Mouse (Mus musculus): Measurements from ENCODE around the gene 4930453N24Rik. TPM values are rescaled to one million over a fixed set of nuclear protein-coding genes. Genes with fewer than 3 reads are reported as not detected.

4930453N24Rik gene
- polyA plus RNA-seq, 1 experiment from 2014 or later = 18.9 TPM

DNA sequence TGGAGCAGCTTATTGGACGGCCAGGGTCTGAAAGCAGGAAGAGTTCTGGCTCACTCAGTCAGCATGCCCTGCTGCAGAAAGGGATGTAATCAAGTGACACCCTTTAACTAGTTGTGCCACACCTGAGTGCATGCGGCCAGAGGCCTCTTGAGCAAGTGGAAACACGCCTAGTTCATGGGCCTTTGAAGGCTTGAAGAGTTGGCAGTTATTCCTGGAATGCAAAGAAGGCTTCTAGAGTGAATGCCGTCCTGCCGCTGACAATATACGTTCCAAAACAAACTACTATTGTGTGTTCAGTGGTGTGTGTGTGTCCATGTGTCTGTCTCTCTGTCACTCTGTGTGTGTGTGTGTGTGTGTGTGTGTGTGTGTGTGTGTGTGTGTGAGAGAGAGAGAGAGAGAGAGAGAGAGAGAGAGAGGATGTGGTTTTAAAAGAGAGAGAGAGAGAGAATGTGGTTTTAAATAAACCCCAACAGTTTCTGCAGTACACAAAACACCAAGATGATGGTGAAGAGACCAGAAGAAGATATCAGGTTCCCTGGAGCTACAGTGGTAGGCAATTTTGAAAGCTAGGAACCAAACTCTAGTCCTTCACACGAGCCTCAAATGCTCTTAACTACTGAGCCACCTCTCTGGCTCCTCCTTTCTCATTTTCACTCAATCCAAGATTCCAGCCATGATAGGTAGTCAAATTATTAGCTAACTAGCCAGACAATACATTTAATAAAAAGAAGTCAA is 13.1 kb downstream of the 4930453N24Rik start:
- Histone ChIP-seq H3K4me3 (no peak overlapping the region), H3K9me3 (no peaks in the 10 kb centered on the region), H3K4me1 (no peaks in the 10 kb centered on the region), H3K36me3 (peaks cover 8% of the 10 kb centered on the region), H3K27ac (no peak overlapping the region), H3K27me3 (ENCODE audit: insufficient read depth, poor library complexity, severe bottlenecking) (no peaks in the 10 kb centered on the region)
- 84% methylated on average over 7 of the region's 7 CpGs for WGBS
- no peak for DNase-seq (ENCODE audit: low spot score)

- WGBS = 81% methylated on average over 6 of the region's 6 CpGs
- DNase-seq (ENCODE audit: low spot score) = no peak
- Histone ChIP-seq H3K4me1 (no peaks in the 10 kb centered on the region), H3K4me3 (no peak overlapping the region), H3K9me3 (no peaks in the 10 kb centered on the region), H3K36me3 (no peaks in the 10 kb centered on the region), H3K27me3 (ENCODE audit: insufficient read depth, poor library complexity, severe bottlenecking) (no peaks in the 10 kb centered on the region), H3K27ac (no peak overlapping the region)
Measured at GRCm38 (mm10) chr16:64756321-64756720, 14.6 kb downstream of the 4930453N24Rik start.

GRCm38 (mm10) chr16:64754743-64755139 is 16.2 kb downstream of the 4930453N24Rik start:
- Histone ChIP-seq H3K27me3 (ENCODE audit: insufficient read depth, poor library complexity, severe bottlenecking) (no peaks in the 10 kb centered on the region), H3K27ac (no peak overlapping the region), H3K4me3 (no peak overlapping the region), H3K4me1 (no peaks in the 10 kb centered on the region), H3K36me3 (no peaks in the 10 kb centered on the region), H3K9me3 (no peaks in the 10 kb centered on the region)
- WGBS = 39% methylated on average over 3 of the region's 3 CpGs
- DNase-seq (ENCODE audit: low spot score) = no peak

- H3K27ac ChIP-seq = no peak overlapping the region
- no peaks in the 10 kb centered on the region for H3K27me3 ChIP-seq (ENCODE audit: insufficient read depth, poor library complexity, severe bottlenecking)
- H3K4me1 ChIP-seq = no peaks in the 10 kb centered on the region
- H3K4me3 ChIP-seq = no peak overlapping the region
- no peaks in the 10 kb centered on the region for H3K36me3 ChIP-seq
- 50% methylated on average over 3 of the region's 3 CpGs for WGBS
- no peaks in the 10 kb centered on the region for H3K9me3 ChIP-seq
- no peak for DNase-seq (ENCODE audit: low spot score)
Measured at GRCm38 (mm10) chr16:64753990-64754742, 16.8 kb downstream of the 4930453N24Rik start.

DNA sequence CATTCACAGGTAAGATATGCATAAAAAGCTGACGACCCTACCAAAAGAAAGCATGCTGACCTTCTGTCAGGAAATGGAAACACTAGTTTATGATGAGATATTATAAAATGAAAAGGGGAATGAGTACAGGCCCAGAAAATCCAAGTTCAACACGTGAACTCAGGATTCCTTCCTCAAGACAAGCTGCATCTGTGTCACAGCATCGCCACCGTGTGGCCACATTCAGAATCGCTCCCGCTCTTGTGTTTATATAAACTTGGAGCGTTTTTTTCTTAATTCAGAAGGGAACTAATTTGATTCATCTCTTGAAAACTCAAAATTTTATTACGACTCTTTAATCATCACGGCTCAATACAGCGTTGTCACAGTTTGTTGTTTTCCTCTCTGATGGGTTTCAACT is 22.7 kb downstream of the 4930453N24Rik start:
- no peak overlapping the region for H3K27ac ChIP-seq

GRCm38 (mm10) chr16:64745089-64745488 is 25.9 kb downstream of the 4930453N24Rik start:
- no peak overlapping the region for H3K4me3 ChIP-seq

More for the DNA sequence above, 22.7 kb downstream of the 4930453N24Rik start:
- no peaks in the 10 kb centered on the region for H3K9me3 ChIP-seq
- no peaks in the 10 kb centered on the region for H3K27me3 ChIP-seq (ENCODE audit: insufficient read depth, poor library complexity, severe bottlenecking)
- H3K4me3 ChIP-seq = no peak overlapping the region
- H3K36me3 ChIP-seq = no peaks in the 10 kb centered on the region
- DNase-seq (ENCODE audit: low spot score) = no peak
- no peaks in the 10 kb centered on the region for H3K4me1 ChIP-seq
- 9% methylated on average over 10 of the region's 10 CpGs for WGBS

GRCm38 (mm10) chr16:64737289-64737688 is 33.7 kb downstream of the 4930453N24Rik start:
- Histone ChIP-seq H3K27me3 (ENCODE audit: insufficient read depth, poor library complexity, severe bottlenecking) (no peaks in the 10 kb centered on the region), H3K9me3 (no peaks in the 10 kb centered on the region), H3K4me3 (no peak overlapping the region), H3K36me3 (no peaks in the 10 kb centered on the region), H3K27ac (no peak overlapping the region), H3K4me1 (no peaks in the 10 kb centered on the region)
- DNase-seq (ENCODE audit: low spot score) = no peak
- 80% methylated on average over 5 of the region's 5 CpGs for WGBS

More at GRCm38 (mm10) chr16:64745089-64745488, 25.9 kb downstream of the 4930453N24Rik start:
- no peaks in the 10 kb centered on the region for H3K27me3 ChIP-seq (ENCODE audit: insufficient read depth, poor library complexity, severe bottlenecking)
- DNase-seq (ENCODE audit: low spot score) = no peak
- WGBS = 76% methylated on average over 4 of the region's 4 CpGs
- no peaks in the 10 kb centered on the region for H3K9me3 ChIP-seq
- no peaks in the 10 kb centered on the region for H3K4me1 ChIP-seq
- H3K27ac ChIP-seq = no peak overlapping the region
- H3K36me3 ChIP-seq = no peaks in the 10 kb centered on the region

GRCm38 (mm10) chr16:64723273-64724057 is 47.5 kb downstream of the 4930453N24Rik start:
- DNase-seq (ENCODE audit: low spot score) = peak; percentile 87
- Histone ChIP-seq H3K36me3 (no peaks in the 10 kb centered on the region), H3K27ac (no peak overlapping the region), H3K27me3 (ENCODE audit: insufficient read depth, poor library complexity, severe bottlenecking) (no peaks in the 10 kb centered on the region), H3K4me1 (0 out of 2 replicates have a peak, but pooled peaks cover 2% of the 10 kb centered on the region), H3K4me3 (no peak overlapping the region), H3K9me3 (no peaks in the 10 kb centered on the region)
- WGBS = 44% methylated on average over 4 of the region's 4 CpGs

DNA sequence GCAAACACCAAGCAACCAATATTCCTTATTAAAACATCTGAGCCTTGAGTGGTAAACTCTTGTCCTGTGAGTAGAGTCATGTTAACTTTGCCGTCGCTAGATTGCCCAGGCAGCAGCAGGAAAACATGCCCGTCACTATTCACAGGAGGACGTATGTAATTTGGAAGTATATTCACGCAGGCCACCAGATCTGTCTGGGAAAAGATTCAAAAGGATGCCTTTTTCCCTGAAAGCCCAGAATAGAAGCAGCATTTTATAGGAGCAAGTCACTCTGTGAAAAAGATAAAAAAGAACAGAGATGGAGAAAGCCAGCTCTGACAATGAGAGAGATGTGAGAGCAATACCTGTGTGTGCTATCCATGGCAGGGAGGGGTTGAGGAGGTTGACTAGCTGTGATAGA is 49.4 kb downstream of the 4930453N24Rik start:
- Histone ChIP-seq H3K9me3 (no peaks in the 10 kb centered on the region), H3K4me3 (no peak overlapping the region), H3K36me3 (no peaks in the 10 kb centered on the region), H3K4me1 (0 out of 2 replicates have a peak, but pooled peaks cover 2% of the 10 kb centered on the region), H3K27me3 (ENCODE audit: insufficient read depth, poor library complexity, severe bottlenecking) (no peaks in the 10 kb centered on the region), H3K27ac (no peak overlapping the region)
- WGBS = 82% methylated on average over 5 of the region's 5 CpGs
- DNase-seq (ENCODE audit: low spot score) = no peak

DNA sequence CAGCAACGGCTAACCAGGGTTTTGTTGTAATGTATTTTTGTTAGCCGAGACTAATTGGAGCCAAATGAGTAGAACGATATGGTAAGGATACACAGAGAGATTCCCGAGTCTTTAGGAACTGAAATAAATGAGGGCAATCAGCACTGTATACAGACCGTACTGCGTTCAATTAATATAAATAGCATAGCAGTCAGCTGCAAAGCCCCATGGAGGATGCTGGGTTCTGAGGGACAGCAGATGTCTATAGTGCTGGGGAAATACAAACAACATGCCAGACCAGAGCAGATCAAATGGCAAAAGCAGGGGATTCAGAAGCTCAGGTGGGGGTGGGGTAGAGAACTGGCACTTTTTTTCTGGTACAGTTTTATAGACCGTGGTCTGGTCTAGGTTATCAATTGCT is 51.9 kb downstream of the 4930453N24Rik start:
- 0 out of 2 replicates have a peak, but pooled peaks cover 2% of the 10 kb centered on the region for H3K4me1 ChIP-seq
- WGBS = 83% methylated on average over 7 of the region's 7 CpGs
- no peak for DNase-seq (ENCODE audit: low spot score)
- H3K27ac ChIP-seq = no peak overlapping the region
- no peaks in the 10 kb centered on the region for H3K27me3 ChIP-seq (ENCODE audit: insufficient read depth, poor library complexity, severe bottlenecking)
- no peaks in the 10 kb centered on the region for H3K9me3 ChIP-seq
- no peaks in the 10 kb centered on the region for H3K36me3 ChIP-seq
- no peak overlapping the region for H3K4me3 ChIP-seq

DNA sequence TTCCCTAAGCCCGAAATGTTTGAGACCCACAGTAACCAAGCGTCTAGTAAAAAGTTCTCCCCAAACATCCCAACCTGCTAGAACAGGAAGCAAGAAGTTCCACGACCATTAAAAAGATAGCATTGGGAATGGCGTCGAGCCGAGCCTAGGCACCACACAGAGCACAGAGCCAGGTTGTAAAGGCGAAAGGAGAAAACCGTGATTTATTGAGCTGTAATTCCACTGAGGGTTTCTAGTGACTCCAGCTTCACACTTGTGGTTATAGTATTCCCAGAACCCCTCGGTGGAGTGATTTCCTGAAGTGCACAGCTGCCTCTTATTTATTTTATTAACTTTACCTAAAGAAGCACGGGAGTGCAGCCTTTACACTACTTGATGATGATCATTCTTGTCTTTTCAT is 53.1 kb downstream of the 4930453N24Rik start:
- H3K27ac ChIP-seq = no peak overlapping the region
- no peaks in the 10 kb centered on the region for H3K4me1 ChIP-seq
- WGBS = 80% methylated on average over 10 of the region's 10 CpGs
- H3K27me3 ChIP-seq (ENCODE audit: insufficient read depth, poor library complexity, severe bottlenecking) = no peaks in the 10 kb centered on the region
- no peak overlapping the region for H3K4me3 ChIP-seq
- DNase-seq (ENCODE audit: low spot score) = no peak
- no peaks in the 10 kb centered on the region for H3K36me3 ChIP-seq
- no peaks in the 10 kb centered on the region for H3K9me3 ChIP-seq

DNA sequence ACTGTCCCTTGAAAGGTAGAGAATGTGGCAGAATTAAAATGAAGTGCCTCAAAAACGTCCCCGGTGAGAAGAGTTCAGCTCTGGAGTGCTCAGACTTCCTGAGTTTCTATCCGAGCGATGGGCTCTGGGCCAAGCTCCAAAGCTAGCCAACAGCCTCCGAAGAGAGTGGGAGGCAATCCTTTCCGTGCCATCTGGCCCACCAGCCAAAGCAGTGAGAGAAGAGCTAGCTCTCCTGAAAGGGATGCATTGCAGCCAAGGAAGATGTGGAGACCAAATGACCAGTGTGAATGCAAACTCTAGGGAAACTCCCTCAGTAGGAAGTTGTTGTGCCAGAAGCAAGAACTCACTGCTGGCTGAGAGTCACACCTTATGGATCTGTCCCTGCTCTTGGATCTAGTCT is 59.1 kb downstream of the 4930453N24Rik start:
- Histone ChIP-seq H3K36me3 (no peaks in the 10 kb centered on the region), H3K27me3 (ENCODE audit: insufficient read depth, poor library complexity, severe bottlenecking) (no peaks in the 10 kb centered on the region), H3K4me3 (no peak overlapping the region), H3K27ac (no peak overlapping the region), H3K4me1 (no peaks in the 10 kb centered on the region), H3K9me3 (no peaks in the 10 kb centered on the region)
- DNase-seq (ENCODE audit: low spot score) = no peak
- 76% methylated on average over 6 of the region's 6 CpGs for WGBS
